Mouse (Mus musculus) liver, embryonic 14 days (tissue): ENCODE results near the gene Sec13. TPM values are rescaled to one million over a fixed set of nuclear protein-coding genes. Genes with fewer than 3 reads are reported as not detected.

Experiments used
- polyA plus RNA-seq: library from polyadenylated mRNA; depleted of rRNA; stranded (reverse); fragments of >200 nt; gene quantifications from 2 replicates; pipeline ENCODE4 v1.2.3, GENCODE M21; 2012; rRNA removed

Gene Sec13
- 91.0 and 103 TPM in 2 replicates for polyA plus RNA-seq

DNA sequence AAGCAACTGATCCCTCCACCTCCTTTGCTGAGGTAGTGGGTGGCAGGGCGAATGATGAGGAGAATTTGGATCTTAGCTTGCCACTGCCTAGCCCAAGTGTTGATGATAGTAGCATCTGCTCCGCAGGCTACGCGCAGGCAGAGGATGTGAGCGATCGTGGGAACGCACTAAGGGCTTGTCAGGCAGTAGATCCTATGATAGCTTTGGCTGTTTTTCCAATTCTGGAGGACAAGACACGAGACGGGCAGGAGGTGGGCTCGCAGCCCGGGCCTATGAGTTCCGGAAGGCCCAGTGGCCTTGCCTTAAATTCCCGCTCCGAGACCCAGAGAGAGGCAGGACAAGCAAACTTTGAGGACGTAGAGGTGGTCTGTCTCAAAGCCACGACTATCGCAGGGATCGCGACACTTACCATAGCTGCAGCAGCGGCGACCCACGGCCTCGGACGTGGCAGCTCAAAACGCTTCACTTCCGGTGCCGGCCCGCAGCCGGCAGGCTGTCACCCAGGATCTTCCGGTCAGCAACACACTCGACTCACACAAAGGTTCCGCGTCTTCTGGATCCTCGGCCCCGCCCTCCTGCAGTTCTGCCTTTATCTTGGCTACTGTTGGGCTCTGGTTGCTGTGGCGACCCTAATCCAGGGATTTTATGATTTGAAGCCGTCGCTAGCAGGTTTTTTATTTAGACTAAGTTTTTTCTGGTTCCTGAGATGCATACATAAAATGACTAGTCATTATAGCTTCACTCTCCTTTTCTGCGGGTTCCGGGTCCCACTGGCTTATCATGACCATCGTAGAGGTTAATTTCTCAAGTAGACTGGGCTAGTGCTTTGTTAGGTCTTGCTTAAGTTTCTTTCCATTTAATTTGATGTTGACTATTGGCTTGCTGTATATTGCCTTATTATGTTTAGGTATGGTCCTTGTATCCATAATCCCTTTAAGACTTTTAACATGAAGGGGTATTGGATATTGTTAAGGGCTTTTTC is at the start of gene Sec13:
TSS of gene Sec13 (minus strand) at position 508 of the 982 bp plus-strand sequence.

DNA sequence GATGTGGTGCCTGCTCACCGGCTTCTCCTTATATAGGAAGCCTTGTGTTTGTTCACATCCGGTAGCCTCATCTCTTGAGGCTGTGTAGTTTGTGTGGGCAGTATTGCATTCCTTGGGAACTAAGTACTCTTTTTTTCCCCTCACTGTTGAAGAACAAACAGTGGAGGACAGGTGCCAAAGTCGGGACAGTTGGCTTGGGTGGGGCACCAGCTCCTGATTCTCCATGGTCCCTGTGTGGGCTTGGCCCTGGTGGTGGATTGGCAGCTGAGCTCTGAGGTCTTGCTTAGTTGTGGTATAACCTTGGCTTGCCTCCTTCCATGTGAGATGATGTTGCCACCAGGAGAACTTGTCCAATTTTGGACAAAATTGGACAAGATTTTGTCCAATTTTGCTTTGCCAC is 20.7 kb downstream of the Sec13 start, which contains the start of gene Ghrl:
TSS of gene Ghrl (minus strand) at position 3 of the 400 bp plus-strand sequence.

DNA sequence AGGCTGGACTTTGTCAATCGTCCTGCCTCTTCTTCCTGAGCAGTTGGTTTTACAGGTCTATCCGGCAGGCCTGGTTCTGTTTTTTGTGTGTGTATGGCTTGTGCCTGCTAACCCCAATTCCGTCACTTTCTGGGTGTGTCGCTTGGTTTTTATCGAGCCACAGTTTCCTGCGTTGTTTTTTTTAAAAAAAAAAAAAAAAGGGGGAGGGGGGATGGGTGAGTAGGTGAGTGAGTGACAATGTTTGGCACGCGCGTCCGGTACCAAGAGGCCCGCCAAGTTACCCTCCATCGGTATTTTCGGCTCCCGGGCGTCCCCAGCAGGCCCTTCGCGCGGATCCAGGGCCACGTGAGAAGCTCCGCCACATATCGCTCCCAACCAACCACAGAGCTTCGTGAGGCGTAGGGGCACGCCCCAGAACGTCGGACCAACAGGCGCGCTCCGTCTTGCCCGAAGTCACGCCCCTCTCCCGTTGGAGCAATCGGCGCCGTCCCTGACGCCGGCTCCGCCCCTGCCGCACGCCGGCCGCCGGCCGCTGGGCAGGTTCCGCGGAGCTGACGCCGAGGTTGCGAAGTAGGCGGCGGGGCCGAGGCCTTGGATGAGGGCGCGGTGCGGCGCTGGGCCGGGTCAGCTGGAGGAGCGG is 43.8 kb downstream of the Sec13 start, which contains the start of gene Tatdn2:
TSS of gene Tatdn2 (plus strand) at position 469 of the 640 bp plus-strand sequence.

Other genes starting within 250 kb of the Sec13 start
- gene Prrt3, start 238.8 kb downstream of the Sec13 start, polyA plus RNA-seq, result 0.01 TPM in 1 of 2 replicates, not detected in the other
- 19.8 and 23.1 TPM in 2 replicates for gene Emc3, start 209.1 kb downstream of the Sec13 start, polyA plus RNA-seq
- gene Fancd2, start 209.1 kb downstream of the Sec13 start, polyA plus RNA-seq, result 7.8 and 9.5 TPM in 2 replicates
- not detected in 2 replicates for gene Fancd2os, start 140.0 kb downstream of the Sec13 start, polyA plus RNA-seq
- gene Brk1, start 136.0 kb downstream of the Sec13 start, polyA plus RNA-seq, result 67.4 and 76.9 TPM in 2 replicates
- 3.8 and 4.0 TPM in 2 replicates for gene Vhl, start 116.8 kb downstream of the Sec13 start, polyA plus RNA-seq
- gene Irak2, start 102.3 kb downstream of the Sec13 start, polyA plus RNA-seq, result 21.7 and 29.0 TPM in 2 replicates
- gene Tatdn2, start 43.7 kb downstream of the Sec13 start, polyA plus RNA-seq, result 14.0 and 17.2 TPM in 2 replicates
- 0.07 and 0.36 TPM in 2 replicates for gene Ghrl, start 20.9 kb downstream of the Sec13 start, polyA plus RNA-seq